Mouse (Mus musculus): ENCODE data around the gene Tmtc2. TPM values are rescaled to one million over a fixed set of nuclear protein-coding genes. Genes with fewer than 3 reads are reported as not detected.

Gene Tmtc2
- polyA plus RNA-seq, 1 experiment from 2014 or later, result 7.8 TPM

DNA sequence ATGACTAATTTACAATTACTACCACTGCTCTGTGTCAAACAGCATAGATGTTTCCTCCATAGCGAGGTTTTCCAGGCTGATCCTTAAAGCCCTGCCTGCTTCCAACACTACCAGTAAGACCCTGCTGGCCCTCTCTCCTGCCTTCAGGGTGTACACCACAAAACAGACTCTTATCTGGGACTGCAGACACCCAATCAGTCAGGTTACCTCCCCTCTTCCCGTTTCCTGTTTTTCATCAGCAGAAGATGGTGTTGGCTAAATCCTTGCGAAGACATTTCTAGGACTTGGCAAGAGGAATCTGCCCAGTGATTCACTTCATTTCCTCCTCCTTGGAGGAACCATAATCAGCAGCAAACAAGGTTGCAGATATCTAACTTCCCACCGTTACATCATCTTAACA lies 73.8 kb downstream of the Tmtc2 start:
- Histone ChIP-seq H3K4me1 (ENCODE audit: control insufficient read depth, insufficient read depth, low read length) (peaks cover 10% of the 10 kb centered on the region; the same call in 1 of the 2 replicates), H3K36me3 (ENCODE audit: control insufficient read depth, insufficient read depth, low read length) (no peaks in the 10 kb centered on the region), H3K9me3 (ENCODE audit: control insufficient read depth, low read length) (no peaks in the 10 kb centered on the region), H3K27ac (replicated peaks; ENCODE audit: low read depth, low read length) (no peak overlapping the region), H3K27me3 (ENCODE audit: control insufficient read depth, insufficient read depth, low read length) (no peaks in the 10 kb centered on the region), H3K4me2 (ENCODE audit: low read depth, severe bottlenecking) (no peak overlapping the region), H3K9ac (ENCODE audit: low read length) (no peak overlapping the region), H3K4me3 (ENCODE audit: low read depth, low read length) (no peak overlapping the region)
- ATAC-seq (ENCODE audit: insufficient number of reproducible peaks, low FRiP score, low TSS enrichment, low read depth) (no peak), DNase-seq (ENCODE audit: low spot score) (no peak)
- WGBS, result 69% methylated on average over 4 of the region's 4 CpGs

DNA sequence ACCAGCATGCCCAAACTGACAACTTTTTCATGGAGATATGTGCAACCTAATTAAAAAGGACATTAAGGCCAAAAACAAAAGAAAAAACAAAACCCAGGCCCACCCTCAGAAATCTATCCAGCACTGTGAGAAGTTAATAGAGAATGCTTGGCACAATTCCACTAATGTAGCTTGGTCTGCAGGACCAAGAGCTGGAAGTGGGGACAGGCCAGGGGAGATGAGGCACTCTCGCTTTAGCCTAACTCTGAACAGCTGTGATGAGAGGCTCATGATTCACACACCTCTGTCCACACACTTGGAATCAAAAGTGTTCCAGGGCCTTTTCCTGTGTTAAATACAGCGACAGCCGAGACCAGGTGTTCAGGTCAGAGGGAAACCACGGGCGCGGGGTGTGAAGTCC lies 79.0 kb downstream of the Tmtc2 start:
- Histone ChIP-seq H3K9me3 (ENCODE audit: control insufficient read depth, low read length) (no peaks in the 10 kb centered on the region), H3K4me2 (ENCODE audit: low read depth, severe bottlenecking) (no peak overlapping the region), H3K4me3 (ENCODE audit: low read depth, low read length) (no peak overlapping the region), H3K9ac (ENCODE audit: low read length) (no peak overlapping the region), H3K27me3 (ENCODE audit: control insufficient read depth, insufficient read depth, low read length) (no peaks in the 10 kb centered on the region), H3K4me1 (ENCODE audit: control insufficient read depth, insufficient read depth, low read length) (peaks cover 2% of the 10 kb centered on the region; the same call in 1 of the 2 replicates), H3K27ac (replicated peaks; ENCODE audit: low read depth, low read length) (no peak overlapping the region), H3K36me3 (ENCODE audit: control insufficient read depth, insufficient read depth, low read length) (no peaks in the 10 kb centered on the region)
- DNase-seq (ENCODE audit: low spot score) (no peak), ATAC-seq (ENCODE audit: insufficient number of reproducible peaks, low FRiP score, low TSS enrichment, low read depth) (no peak)
- 49% methylated on average over 6 of the region's 6 CpGs for WGBS

DNA sequence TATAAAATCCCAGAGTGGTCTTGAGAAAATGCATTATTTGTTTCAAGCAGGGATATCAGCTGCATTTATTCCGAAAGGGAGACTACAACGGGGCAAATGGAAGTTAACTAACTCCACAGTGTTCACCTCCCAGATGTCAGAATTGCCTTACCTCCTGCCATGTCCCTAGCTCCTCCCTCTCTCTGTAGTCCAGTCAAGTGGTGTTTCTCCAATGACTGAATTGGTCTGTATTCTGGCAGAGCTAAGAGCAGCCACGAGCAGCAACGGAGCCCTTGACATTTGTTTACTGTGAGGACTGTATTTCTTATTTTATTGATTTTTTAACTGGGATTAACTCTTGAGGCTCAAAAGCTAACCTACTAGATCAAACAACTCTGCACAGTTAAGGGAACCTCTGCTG lies 81.8 kb downstream of the Tmtc2 start:
- DNase-seq (ENCODE audit: low spot score) (no peak), ATAC-seq (ENCODE audit: insufficient number of reproducible peaks, low FRiP score, low TSS enrichment, low read depth) (no peak)
- no peak overlapping the region for H3K27ac ChIP-seq (replicated peaks; ENCODE audit: low read depth, low read length)
- H3K9me3 ChIP-seq (ENCODE audit: control insufficient read depth, low read length), result no peaks in the 10 kb centered on the region
- H3K9ac ChIP-seq (ENCODE audit: low read length), result no peak overlapping the region
- no peaks in the 10 kb centered on the region for H3K27me3 ChIP-seq (ENCODE audit: control insufficient read depth, insufficient read depth, low read length)
- H3K4me2 ChIP-seq (ENCODE audit: low read depth, severe bottlenecking), result no peak overlapping the region
- peaks cover 3% of the 10 kb centered on the region; the same call in 1 of the 2 replicates for H3K4me1 ChIP-seq (ENCODE audit: control insufficient read depth, insufficient read depth, low read length)
- H3K36me3 ChIP-seq (ENCODE audit: control insufficient read depth, insufficient read depth, low read length), result no peaks in the 10 kb centered on the region
- WGBS, result 33% methylated on average over 4 of the region's 4 CpGs
- H3K4me3 ChIP-seq (ENCODE audit: low read depth, low read length), result no peak overlapping the region

DNA sequence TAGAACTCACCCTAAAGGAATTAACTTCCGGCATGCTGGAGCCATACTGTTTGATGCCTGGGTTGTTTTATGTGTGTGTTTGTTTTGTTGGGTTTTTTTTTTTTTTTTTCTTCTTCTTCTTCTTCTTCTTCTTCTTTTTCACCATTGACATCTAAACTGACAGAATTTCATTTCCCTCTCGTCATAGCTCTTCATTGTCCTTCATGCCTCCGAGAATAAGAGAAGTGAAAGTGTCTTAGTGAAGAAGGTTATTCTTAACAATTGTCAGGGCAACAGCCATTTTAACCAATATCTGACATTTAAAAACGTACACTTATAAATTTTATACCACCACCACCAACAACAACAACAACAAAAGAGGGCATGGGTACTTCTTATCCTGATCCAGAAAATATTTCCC lies 83.5 kb downstream of the Tmtc2 start:
- Histone ChIP-seq H3K9ac (ENCODE audit: low read length) (no peak overlapping the region), H3K4me1 (ENCODE audit: control insufficient read depth, insufficient read depth, low read length) (peaks cover 3% of the 10 kb centered on the region; the same call in 1 of the 2 replicates), H3K4me2 (ENCODE audit: low read depth, severe bottlenecking) (no peak overlapping the region), H3K4me3 (ENCODE audit: low read depth, low read length) (no peak overlapping the region), H3K36me3 (ENCODE audit: control insufficient read depth, insufficient read depth, low read length) (no peaks in the 10 kb centered on the region), H3K9me3 (ENCODE audit: control insufficient read depth, low read length) (no peaks in the 10 kb centered on the region), H3K27me3 (ENCODE audit: control insufficient read depth, insufficient read depth, low read length) (no peaks in the 10 kb centered on the region), H3K27ac (replicated peaks; ENCODE audit: low read depth, low read length) (no peak overlapping the region)
- WGBS, result 88% methylated on average over 4 of the region's 4 CpGs
- no peak for ATAC-seq (ENCODE audit: insufficient number of reproducible peaks, low FRiP score, low TSS enrichment, low read depth)
- DNase-seq (ENCODE audit: low spot score), result no peak

DNA sequence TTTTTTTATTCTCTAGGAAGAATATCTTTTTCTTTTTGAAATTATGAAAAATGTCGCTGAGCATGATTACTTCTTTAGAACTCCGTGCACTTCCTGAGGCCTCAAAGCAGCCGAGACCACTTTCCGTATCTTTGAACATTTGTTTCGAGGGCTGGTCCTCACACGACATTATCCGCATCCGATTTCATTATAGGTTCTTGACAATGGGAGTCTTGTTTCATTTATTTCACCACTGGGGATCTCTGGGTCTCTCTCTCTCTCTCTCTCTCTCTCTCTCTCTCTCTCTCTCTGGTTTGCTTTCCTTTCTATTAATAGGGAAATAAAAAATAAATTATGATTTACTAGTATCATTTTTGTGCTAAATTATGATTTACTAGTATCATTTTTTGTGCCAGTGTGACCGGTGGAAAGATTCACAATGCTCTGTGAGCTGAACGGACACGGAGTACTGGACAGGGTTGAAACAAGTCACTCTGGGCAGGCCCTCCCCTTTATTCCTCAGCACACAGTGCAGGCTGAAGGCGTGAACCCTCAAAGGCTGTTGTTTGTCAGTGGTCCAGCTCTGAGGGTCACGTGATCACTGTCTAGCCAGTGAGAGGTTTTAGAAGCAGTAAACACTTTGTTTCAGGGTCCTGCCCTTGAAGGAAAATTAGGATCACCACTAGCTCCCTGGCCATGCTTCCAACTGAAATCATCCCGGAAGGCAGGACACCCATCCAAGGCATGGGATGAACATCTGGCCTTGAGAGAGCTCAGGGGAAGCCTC lies 84.1 kb downstream of the Tmtc2 start:
- H3K4me1 ChIP-seq (ENCODE audit: control insufficient read depth, insufficient read depth, low read length), result peaks cover 3% of the 10 kb centered on the region; the same call in 1 of the 2 replicates
- 80% methylated on average over 14 of the region's 14 CpGs for WGBS
- H3K9ac ChIP-seq (ENCODE audit: low read length), result no peak overlapping the region
- no peaks in the 10 kb centered on the region for H3K36me3 ChIP-seq (ENCODE audit: control insufficient read depth, insufficient read depth, low read length)
- no peak overlapping the region for H3K4me2 ChIP-seq (ENCODE audit: low read depth, severe bottlenecking)
- peak; percentile 65; the same call in 1 of the 2 replicates for ATAC-seq (ENCODE audit: insufficient number of reproducible peaks, low FRiP score, low TSS enrichment, low read depth)
- H3K27me3 ChIP-seq (ENCODE audit: control insufficient read depth, insufficient read depth, low read length), result no peaks in the 10 kb centered on the region
- H3K27ac ChIP-seq (replicated peaks; ENCODE audit: low read depth, low read length), result no peak overlapping the region
- H3K4me3 ChIP-seq (ENCODE audit: low read depth, low read length), result no peak overlapping the region
- DNase-seq (ENCODE audit: low spot score), result no peak
- no peaks in the 10 kb centered on the region for H3K9me3 ChIP-seq (ENCODE audit: control insufficient read depth, low read length)

DNA sequence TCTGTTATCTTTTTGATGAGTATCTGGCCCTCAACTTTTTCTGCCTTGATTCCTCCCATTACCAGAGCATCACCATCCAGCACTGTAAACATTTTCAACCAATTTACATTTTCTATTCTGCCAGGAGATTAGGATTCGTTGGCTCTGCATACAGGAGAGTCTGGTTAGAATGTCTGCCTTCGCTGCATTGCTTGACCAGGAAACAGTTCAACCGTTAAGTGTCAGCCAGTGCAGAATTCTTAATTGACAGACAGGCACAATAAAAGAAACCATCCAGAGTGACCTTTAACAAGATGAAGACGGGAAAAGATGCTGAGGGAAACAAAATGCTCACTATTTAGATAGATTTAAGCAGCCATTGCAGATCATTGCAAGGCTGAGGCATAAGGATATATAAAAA lies 87.3 kb downstream of the Tmtc2 start:
- H3K4me1 ChIP-seq (ENCODE audit: control insufficient read depth, insufficient read depth, low read length), result peaks cover 3% of the 10 kb centered on the region; the same call in 1 of the 2 replicates
- DNase-seq (ENCODE audit: low spot score), result no peak
- no peak overlapping the region for H3K4me2 ChIP-seq (ENCODE audit: low read depth, severe bottlenecking)
- H3K36me3 ChIP-seq (ENCODE audit: control insufficient read depth, insufficient read depth, low read length), result no peaks in the 10 kb centered on the region
- ATAC-seq (ENCODE audit: insufficient number of reproducible peaks, low FRiP score, low TSS enrichment, low read depth), result no peak
- no peak overlapping the region for H3K9ac ChIP-seq (ENCODE audit: low read length)
- no peak overlapping the region for H3K27ac ChIP-seq (replicated peaks; ENCODE audit: low read depth, low read length)
- no peak overlapping the region for H3K4me3 ChIP-seq (ENCODE audit: low read depth, low read length)
- H3K9me3 ChIP-seq (ENCODE audit: control insufficient read depth, low read length), result no peaks in the 10 kb centered on the region
- WGBS, result 45% methylated on average over 4 of the region's 4 CpGs
- no peaks in the 10 kb centered on the region for H3K27me3 ChIP-seq (ENCODE audit: control insufficient read depth, insufficient read depth, low read length)

DNA sequence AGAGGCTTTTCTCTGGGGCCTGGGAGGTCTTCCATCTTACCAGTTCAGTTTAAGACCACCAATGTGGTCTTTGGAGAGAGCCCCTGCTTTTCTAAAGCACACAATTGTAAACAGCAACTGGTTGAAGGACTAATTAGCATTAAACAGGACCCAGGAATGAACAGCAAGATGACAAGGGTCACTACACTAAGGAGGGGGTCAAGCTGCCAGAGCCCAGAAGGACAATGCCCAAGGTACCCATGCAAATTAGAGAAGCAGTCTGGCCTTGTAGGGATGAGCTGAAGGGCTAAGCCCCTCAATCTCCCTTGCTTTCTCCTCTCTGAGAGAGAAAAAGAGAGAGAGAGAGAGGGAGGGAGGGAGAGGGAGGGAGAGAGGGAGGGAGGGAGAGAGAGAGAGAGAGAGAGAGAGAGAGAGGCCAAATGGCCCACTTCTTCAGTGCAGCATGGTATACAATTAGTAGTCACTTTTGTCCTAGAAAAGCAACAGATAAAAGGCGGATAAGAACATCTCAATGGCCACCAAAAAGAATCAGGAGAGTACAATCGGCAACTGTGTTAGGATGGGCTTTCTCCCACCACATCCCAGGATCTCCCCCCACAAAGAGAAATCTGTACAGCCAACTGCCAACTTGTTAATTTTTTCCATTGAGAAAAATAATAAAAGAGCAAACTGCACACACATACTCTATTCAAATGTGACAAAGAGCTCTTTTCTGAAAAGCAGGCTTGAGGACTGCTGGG lies 89.7 kb downstream of the Tmtc2 start:
- no peak overlapping the region for H3K27ac ChIP-seq (replicated peaks; ENCODE audit: low read depth, low read length)
- no peak for ATAC-seq (ENCODE audit: insufficient number of reproducible peaks, low FRiP score, low TSS enrichment, low read depth)
- 92% methylated on average over 2 of the region's 2 CpGs for WGBS
- H3K9me3 ChIP-seq (ENCODE audit: control insufficient read depth, low read length), result no peaks in the 10 kb centered on the region
- no peaks in the 10 kb centered on the region for H3K27me3 ChIP-seq (ENCODE audit: control insufficient read depth, insufficient read depth, low read length)
- H3K4me3 ChIP-seq (ENCODE audit: low read depth, low read length), result no peak overlapping the region
- no peak overlapping the region for H3K4me2 ChIP-seq (ENCODE audit: low read depth, severe bottlenecking)
- H3K9ac ChIP-seq (ENCODE audit: low read length), result no peak overlapping the region
- H3K36me3 ChIP-seq (ENCODE audit: control insufficient read depth, insufficient read depth, low read length), result no peaks in the 10 kb centered on the region
- H3K4me1 ChIP-seq (ENCODE audit: control insufficient read depth, insufficient read depth, low read length), result no peaks in the 10 kb centered on the region
- no peak for DNase-seq (ENCODE audit: low spot score)

DNA sequence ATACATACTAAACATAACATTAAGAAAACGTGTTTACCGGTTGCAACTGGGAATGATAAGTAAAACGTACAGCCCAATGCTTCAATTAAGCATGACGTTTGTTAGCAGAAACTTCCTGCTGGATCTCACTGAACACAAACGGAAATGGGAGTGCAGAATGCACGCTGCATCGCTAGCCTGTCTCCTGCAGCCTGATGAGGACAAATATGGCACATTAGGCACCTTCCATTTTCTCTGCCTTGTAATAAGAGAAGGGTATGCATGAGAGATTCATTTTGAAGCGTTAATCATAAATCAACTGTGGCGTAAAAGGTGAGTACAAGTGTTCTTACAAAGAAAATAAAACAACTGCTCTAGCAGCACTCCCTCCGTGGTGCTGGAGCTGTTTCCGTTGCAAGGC lies 94.5 kb downstream of the Tmtc2 start:
- H3K27ac ChIP-seq (replicated peaks; ENCODE audit: low read depth, low read length), result no peak overlapping the region
- DNase-seq (ENCODE audit: low spot score), result no peak
- 59% methylated on average over 11 of the region's 11 CpGs for WGBS
- H3K4me2 ChIP-seq (ENCODE audit: low read depth, severe bottlenecking), result no peak overlapping the region
- no peak overlapping the region for H3K9ac ChIP-seq (ENCODE audit: low read length)
- no peak overlapping the region for H3K4me3 ChIP-seq (ENCODE audit: low read depth, low read length)
- H3K36me3 ChIP-seq (ENCODE audit: control insufficient read depth, insufficient read depth, low read length), result no peaks in the 10 kb centered on the region
- ATAC-seq (ENCODE audit: insufficient number of reproducible peaks, low FRiP score, low TSS enrichment, low read depth), result no peak
- no peaks in the 10 kb centered on the region for H3K9me3 ChIP-seq (ENCODE audit: control insufficient read depth, low read length)
- H3K27me3 ChIP-seq (ENCODE audit: control insufficient read depth, insufficient read depth, low read length), result no peaks in the 10 kb centered on the region
- no peaks in the 10 kb centered on the region for H3K4me1 ChIP-seq (ENCODE audit: control insufficient read depth, insufficient read depth, low read length)
